Comparison of ENCODE assay signal across 35 mouse cellular contexts in genomic region chr11:40683295-40683694, GRCm38 (mm10).
"Had no signal": no experiment of that assay in that cellular context is flagged by ENCODE, and none has a peak within 500 bp of the region (broad histone marks: within the 10 kb centered on the region; RNA-seq: fewer than 3 reads in every experiment).

No protein-coding gene starts in this region.

- H3K4me2 ChIP-seq: heart, embryonic 11.5 days; heart, embryonic 12.5 days; heart, embryonic 13.5 days; heart, embryonic 15.5 days; hindbrain, embryonic 12.5 days; hindbrain, embryonic 13.5 days; hindbrain, embryonic 14.5 days; hindbrain, embryonic 15.5 days; intestine, embryonic 15.5 days; kidney, embryonic 15.5 days had no signal

- H3K9me3 ChIP-seq: heart, embryonic 12.5 days; heart, embryonic 13.5 days; heart, embryonic 15.5 days; hindbrain, embryonic 10.5 days; hindbrain, embryonic 12.5 days; hindbrain, embryonic 13.5 days; hindbrain, embryonic 15.5 days; intestine, embryonic 15.5 days; kidney, embryonic 15.5 days had no signal

- H3K27ac ChIP-seq: heart, embryonic 13.5 days; heart, embryonic 15.5 days; hindbrain, embryonic 10.5 days; hindbrain, embryonic 12.5 days; hindbrain, embryonic 13.5 days; hindbrain, embryonic 14.5 days; hindbrain, embryonic 15.5 days; hindbrain, postnatal 0 days; intestine, embryonic 15.5 days; kidney, embryonic 15.5 days; kidney, postnatal 0 days; layer of hippocampus, adult 2 months; left cerebral cortex, adult 2 months had no signal

- ATAC-seq: hindbrain, embryonic 16.5 days; hindbrain, postnatal 0 days; inflammation-experienced regulatory T-cells, adult 6 months; intestine, embryonic 15.5 days; intestine, embryonic 16.5 days; intestine, postnatal 0 days had no signal

- H3K4me1 ChIP-seq: heart, embryonic 12.5 days; heart, embryonic 13.5 days; heart, embryonic 15.5 days; hindbrain, embryonic 10.5 days; hindbrain, embryonic 12.5 days; hindbrain, embryonic 13.5 days; hindbrain, embryonic 15.5 days; intestine, embryonic 15.5 days; kidney, embryonic 15.5 days had no signal

- H3K9ac ChIP-seq: heart, embryonic 12.5 days; heart, embryonic 13.5 days; heart, embryonic 15.5 days; hindbrain, embryonic 12.5 days; hindbrain, embryonic 13.5 days; hindbrain, embryonic 14.5 days; hindbrain, embryonic 15.5 days; intestine, embryonic 15.5 days; kidney, embryonic 15.5 days had no signal

- H3K4me3 ChIP-seq: heart, embryonic 12.5 days; heart, embryonic 13.5 days; heart, embryonic 15.5 days; hindbrain, embryonic 10.5 days; hindbrain, embryonic 12.5 days; hindbrain, embryonic 13.5 days; hindbrain, embryonic 15.5 days; intestine, embryonic 15.5 days; kidney, embryonic 15.5 days; layer of hippocampus, adult 2 months; left cerebral cortex, adult 2 months had no signal

- DNase-seq: heart, postnatal 10 days; heart, postnatal 14 days; heart, postnatal 36 days; heart, postnatal 4 days; kidney, adult 11 months; kidney, adult 18-20 months; kidney, adult 2 months; kidney, adult 8-10 months; kidney, adult 9 months; kidney, postnatal 10 days; kidney, postnatal 14 days; kidney, postnatal 25 days; kidney, postnatal 36 days; kidney, postnatal 4 days; layer of hippocampus, adult 9-11 months; layer of hippocampus, postnatal 36 days had no signal

- H3K27me3 ChIP-seq: heart, embryonic 12.5 days; heart, embryonic 13.5 days; heart, embryonic 15.5 days; hindbrain, embryonic 12.5 days; hindbrain, embryonic 13.5 days; hindbrain, embryonic 15.5 days; intestine, embryonic 15.5 days; kidney, embryonic 15.5 days had no signal
